Mouse (Mus musculus): ENCODE data around the gene Bbs4.

GRCm38 (mm10) chr9:59288058-59288457 is 65.2 kb downstream of the Bbs4 start:
- no peak for TF ChIP-seq POLR2A (IDR thresholded peaks at IDR 0.05; ENCODE audit: low read depth, low read length)
- TF ChIP-seq CTCF (IDR thresholded peaks at IDR 0.05; ENCODE audit: extremely low read depth, insufficient read depth, insufficient read length, insufficient replicate concordance): no peak

All from spleen, adult 2 months (tissue).